Mouse (Mus musculus) testis, adult 2 months (tissue): ENCODE results near the gene 2310011J03Rik. TPM values are rescaled to one million over a fixed set of nuclear protein-coding genes. Genes with fewer than 3 reads are reported as not detected.

Experiments
- H3K27ac ChIP-seq: fragments of 200-500 bp; 2 replicates; pipeline ENCODE4 v1.5.1; 2012; ENCODE audit warnings: low read depth, low read length; ENCODE audit not compliant: control insufficient read depth, insufficient read depth
- H3K27me3 ChIP-seq: fragments of 200-500 bp; 2 replicates; pipeline ENCODE4 v1.6.1; 2012; ENCODE audit warnings: mild to moderate bottlenecking, low read length, moderate library complexity; ENCODE audit not compliant: control insufficient read depth, insufficient read depth
- H3K36me3 ChIP-seq: fragments of 200-500 bp; 2 replicates; pipeline ENCODE4 v1.6.1; 2012; ENCODE audit warnings: mild to moderate bottlenecking, low read length; ENCODE audit not compliant: control insufficient read depth, insufficient read depth
- H3K4me1 ChIP-seq: fragments of 200-500 bp; 2 replicates; pipeline ENCODE4 v1.6.1; 2012; ENCODE audit warnings: low read length; ENCODE audit not compliant: control insufficient read depth, insufficient read depth
- H3K4me3 ChIP-seq: fragments of 200-500 bp; 2 replicates; pipeline ENCODE4 v1.5.1; 2012; ENCODE audit warnings: low read depth, mild to moderate bottlenecking, low read length, moderate library complexity, mixed read lengths; ENCODE audit not compliant: control insufficient read depth
- CTCF ChIP-seq: fragments of 200-500 bp; IDR thresholded peaks from 2 replicates; pipeline ENCODE4 v1.5.1; 2012; ENCODE audit warnings: low read depth, mild to moderate bottlenecking, inconsistent platforms, low read length, moderate library complexity; ENCODE audit not compliant: control insufficient read depth, insufficient read depth, insufficient replicate concordance
- POLR2A ChIP-seq: fragments of 200-500 bp; IDR thresholded peaks from 2 replicates; pipeline ENCODE4 v1.6.1; 2012; ENCODE audit warnings: low read depth, mild to moderate bottlenecking, inconsistent platforms, low read length, moderate library complexity; ENCODE audit not compliant: control insufficient read depth
- polyA plus RNA-seq: library from polyadenylated mRNA; depleted of rRNA; stranded (reverse); fragments of >200 nt; gene quantifications from 2 replicates; pipeline ENCODE4 v1.2.3, GENCODE M21; 2012

2310011J03Rik gene
- polyA plus RNA-seq, 1 experiment, result 11.3 TPM

DNA sequence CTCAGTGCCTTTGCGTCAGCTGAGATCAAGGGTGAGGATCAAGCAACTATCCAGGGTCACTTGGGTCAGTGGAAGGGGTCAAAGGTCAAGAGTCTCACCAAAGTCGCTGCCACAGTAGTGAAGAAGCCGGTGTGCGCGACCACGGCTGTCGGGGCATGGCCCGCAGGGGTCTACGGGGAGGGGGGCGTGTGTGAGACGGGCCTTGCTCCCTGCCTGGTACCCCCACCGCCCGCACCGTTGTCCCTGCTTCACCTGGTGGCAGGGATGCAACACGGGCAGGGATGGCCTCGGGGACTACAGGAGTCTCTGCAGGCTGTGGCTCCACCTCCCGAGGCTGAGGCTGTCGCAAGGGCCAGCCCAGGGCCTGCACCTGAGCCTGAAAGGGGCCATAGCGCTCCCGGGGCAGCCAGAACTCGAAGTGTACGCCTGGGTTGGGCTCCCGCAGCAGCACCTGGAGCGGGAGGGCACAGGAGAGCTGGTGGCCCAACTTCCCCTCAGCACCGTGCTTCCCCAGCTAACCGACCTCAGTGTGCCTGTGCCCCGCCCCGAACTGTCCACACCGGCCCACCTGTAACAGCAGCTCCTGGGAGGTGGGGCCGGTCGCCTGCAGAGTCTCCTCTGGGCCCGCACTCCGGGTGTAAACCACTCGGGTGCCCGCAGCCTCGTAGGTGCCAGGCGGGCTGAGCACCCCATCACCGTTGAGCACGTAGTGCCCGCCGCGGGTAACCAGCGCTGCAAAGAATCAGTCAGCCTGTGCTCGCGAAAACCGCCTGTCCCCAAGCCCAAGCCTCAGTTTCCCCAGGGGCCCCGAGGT lies 21.4 kb upstream of the 2310011J03Rik start:
- peaks cover 33% of the 10 kb centered on the region for H3K4me1 ChIP-seq
- H3K27ac ChIP-seq, result no peak overlapping the region
- H3K36me3 ChIP-seq, result no peaks in the 10 kb centered on the region
- H3K4me3 ChIP-seq, result peak overlapping the region; percentile 67
- no peaks in the 10 kb centered on the region for H3K27me3 ChIP-seq
- TF ChIP-seq POLR2A (no peak), CTCF (no peak)

DNA sequence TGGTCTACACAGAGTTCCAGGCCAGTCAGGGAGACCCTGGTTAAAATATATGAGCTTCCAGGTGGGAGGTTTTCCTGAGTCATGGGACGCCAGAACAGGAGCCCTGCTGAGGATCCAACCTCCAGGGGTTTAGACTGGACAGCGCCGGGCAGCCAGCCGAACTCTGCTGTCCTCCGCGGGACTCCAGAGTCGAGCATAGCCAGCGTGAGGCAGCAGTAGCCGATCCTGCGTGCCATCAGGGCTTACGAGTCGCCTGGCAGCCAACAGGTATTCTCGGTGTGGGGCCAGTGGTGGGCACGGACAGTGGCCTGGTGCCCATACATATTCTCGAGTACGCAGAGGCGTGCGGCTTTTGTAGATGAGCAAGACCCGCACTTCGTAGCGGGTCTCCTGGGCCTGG lies 20.7 kb upstream of the 2310011J03Rik start:
- Histone ChIP-seq H3K4me1 (peaks cover 33% of the 10 kb centered on the region), H3K4me3 (no peak overlapping the region), H3K27me3 (no peaks in the 10 kb centered on the region), H3K36me3 (no peaks in the 10 kb centered on the region), H3K27ac (no peak overlapping the region)
- TF ChIP-seq POLR2A, result no peak

DNA sequence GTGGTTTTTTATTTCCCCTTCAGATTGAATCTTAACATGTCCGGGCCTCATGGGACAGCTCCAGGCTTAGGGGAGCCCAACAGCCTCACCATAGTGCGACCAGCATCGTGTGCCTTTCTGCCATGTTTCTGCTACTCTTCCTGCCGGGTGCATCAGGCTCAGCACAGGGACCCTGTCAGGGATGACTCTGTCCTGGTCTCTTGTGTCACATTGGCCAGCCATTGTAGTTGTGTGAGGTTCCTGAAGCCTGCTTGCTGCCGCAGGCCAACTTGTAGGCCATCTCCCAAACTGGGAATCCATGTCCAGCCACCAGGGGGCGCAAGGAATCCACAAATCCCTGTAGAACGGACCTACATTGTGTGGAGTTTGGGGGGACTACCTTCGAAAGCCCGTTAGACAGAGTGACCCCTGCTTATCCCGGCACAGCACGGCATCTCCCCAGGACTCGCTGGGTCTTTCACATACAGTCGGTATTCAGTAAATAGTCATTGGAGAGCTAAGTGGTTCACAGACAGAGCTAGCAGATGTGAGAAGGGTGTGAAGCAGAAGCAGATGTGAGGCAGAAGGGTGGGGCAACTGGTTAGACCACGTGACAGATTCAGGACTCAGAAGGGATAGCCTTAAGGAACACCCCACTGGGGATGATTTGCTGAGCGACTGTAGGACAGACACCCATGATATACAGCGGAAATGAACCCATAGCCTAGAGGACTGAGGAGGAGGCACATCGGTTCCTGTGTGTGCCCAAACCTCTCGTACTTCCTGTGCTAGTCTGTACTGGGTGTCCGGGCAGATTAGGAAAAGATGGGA lies 19.8 kb upstream of the 2310011J03Rik start:
- Histone ChIP-seq H3K4me1 (peaks cover 30% of the 10 kb centered on the region), H3K27me3 (no peaks in the 10 kb centered on the region), H3K36me3 (no peaks in the 10 kb centered on the region), H3K27ac (no peak overlapping the region), H3K4me3 (peak overlapping the region; percentile 12)
- TF ChIP-seq POLR2A (peak; percentile 24; the same call in 1 of the 2 replicates), CTCF (peak; percentile 88)

DNA sequence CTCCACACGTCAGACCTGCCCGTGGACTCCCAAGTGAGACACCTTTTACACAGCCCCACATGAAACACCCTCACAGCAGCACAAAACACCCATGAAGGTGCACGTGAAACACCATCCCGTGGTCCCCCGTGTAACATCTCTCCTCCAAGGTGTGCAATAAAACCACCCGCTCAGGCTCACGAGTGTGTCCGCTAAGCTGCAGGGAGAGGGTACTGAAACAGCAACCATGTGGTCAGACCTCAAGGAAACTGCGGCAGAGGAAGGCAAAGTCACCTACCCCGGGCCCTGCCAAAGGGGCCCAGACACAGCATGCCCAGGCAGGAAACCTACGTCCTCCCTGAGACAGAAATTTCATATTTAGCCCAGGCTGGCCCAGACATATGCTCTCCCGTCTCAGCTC lies 15.9 kb upstream of the 2310011J03Rik start:
- no peaks in the 10 kb centered on the region for H3K27me3 ChIP-seq
- H3K27ac ChIP-seq, result no peak overlapping the region
- H3K4me1 ChIP-seq, result peaks cover 7% of the 10 kb centered on the region; the same call in 1 of the 2 replicates
- TF ChIP-seq CTCF (no peak), POLR2A (no peak)
- H3K4me3 ChIP-seq, result no peak overlapping the region
- no peaks in the 10 kb centered on the region for H3K36me3 ChIP-seq

DNA sequence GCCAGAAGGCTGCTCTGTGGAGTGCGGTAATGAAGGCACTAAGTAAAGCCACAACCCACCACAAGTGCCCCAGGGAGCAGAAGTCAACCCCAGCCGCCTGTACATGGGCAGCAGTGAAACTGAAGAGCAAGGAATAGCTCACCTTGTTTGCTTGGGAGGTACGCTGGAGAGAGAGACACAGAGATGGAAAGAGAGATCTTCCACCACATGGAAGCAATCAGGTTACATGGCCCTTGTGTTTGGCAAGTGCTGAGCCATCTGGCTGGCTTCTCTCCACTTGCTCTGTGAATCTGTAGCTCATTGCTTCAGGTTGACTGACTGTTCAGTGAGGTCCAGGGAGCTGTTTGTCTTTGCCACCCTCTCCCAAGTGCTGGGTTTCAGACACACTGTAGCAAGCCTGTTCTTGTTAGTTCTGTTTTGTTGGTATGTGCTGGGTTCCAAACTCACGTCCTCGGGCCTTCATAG lies 12.2 kb upstream of the 2310011J03Rik start:
- Histone ChIP-seq H3K4me1 (peaks cover 19% of the 10 kb centered on the region), H3K36me3 (no peaks in the 10 kb centered on the region), H3K27me3 (no peaks in the 10 kb centered on the region), H3K27ac (no peak overlapping the region; the same call in 1 of the 2 replicates), H3K4me3 (peak overlapping the region; percentile 75)
- TF ChIP-seq POLR2A, result no peak
- no peak for TF ChIP-seq CTCF

DNA sequence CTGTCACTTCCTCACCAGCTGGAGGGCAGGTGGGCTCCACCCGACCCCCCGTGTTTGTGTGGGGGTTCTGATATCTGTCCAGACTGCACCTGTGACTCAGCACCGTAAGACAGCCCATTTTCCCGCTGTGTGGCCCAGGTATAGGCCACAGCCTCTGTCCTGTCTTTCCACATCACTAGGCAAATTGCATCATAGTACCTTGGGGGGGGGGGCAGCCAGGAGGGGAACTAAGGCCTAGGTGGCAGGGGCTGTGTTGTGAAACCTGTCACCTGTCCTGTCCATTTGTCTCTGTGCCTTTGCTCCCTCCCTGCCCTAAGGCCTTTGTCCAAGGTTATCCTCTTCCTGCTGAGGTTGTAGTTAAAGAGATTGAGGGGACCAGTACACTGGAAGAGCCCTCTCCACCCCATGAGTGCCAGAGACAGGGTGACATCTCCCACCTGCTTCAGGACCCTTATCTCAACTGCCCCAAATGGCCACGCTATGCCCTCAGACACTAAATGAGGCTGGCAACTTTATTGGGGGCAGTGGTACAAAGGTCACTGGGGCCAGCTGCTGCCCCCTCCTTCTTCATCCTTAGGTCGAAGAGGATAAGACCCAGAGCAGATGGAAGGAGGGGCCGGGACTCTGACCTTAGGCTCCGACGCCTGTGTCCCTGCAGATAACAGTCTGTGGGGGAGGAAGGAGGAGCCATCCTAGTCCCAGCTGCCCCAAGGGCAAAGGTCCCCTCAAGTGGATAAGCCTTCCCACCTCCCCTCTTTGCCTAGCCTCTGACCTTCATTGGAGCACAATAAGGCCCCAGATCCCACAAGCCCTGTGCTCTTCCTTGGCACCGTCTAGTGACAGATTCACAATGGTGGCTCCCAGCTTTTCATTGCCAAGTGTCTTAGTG lies 11.5 kb upstream of the 2310011J03Rik start:
- Histone ChIP-seq H3K36me3 (no peaks in the 10 kb centered on the region), H3K4me1 (peaks cover 19% of the 10 kb centered on the region), H3K27ac (peak overlapping the region; percentile 77), H3K4me3 (peak overlapping the region; percentile 97), H3K27me3 (no peaks in the 10 kb centered on the region)
- TF ChIP-seq CTCF, result no peak
- no peak; the same call in 1 of the 2 replicates for TF ChIP-seq POLR2A

DNA sequence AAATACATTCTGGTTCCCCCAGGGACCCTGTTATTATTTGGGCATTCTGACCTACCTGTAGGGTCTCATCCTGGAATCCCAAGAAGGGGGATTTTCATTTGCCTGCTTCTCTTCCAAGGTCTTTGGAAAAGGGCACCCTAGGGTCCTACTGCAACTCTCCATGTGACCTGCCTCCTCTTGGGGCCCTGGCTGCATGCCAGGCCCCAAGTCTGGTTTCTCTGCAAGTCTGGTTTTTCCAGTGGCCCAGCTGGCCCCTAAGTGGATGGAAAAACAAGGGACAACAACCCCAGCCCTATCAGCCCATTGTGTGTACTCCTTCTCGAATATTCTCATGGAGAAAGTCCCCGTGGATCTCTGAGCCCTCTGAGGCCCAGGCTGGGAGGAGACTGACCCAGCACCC lies 10.6 kb upstream of the 2310011J03Rik start:
- H3K27ac ChIP-seq, result peak overlapping the region; percentile 89
- TF ChIP-seq CTCF, result no peak
- TF ChIP-seq POLR2A, result no peak
- peak overlapping the region; percentile 97 for H3K4me3 ChIP-seq
- H3K27me3 ChIP-seq, result no peaks in the 10 kb centered on the region
- H3K36me3 ChIP-seq, result no peaks in the 10 kb centered on the region
- peaks cover 19% of the 10 kb centered on the region for H3K4me1 ChIP-seq
